Mouse (Mus musculus) kidney, adult 18-20 months (tissue): ENCODE results near the gene Clp1.

Source experiments
- DNase-seq: peaks from one replicate; pipeline ENCODE4 v3.0.0; 2021

Clp1 gene

DNA sequence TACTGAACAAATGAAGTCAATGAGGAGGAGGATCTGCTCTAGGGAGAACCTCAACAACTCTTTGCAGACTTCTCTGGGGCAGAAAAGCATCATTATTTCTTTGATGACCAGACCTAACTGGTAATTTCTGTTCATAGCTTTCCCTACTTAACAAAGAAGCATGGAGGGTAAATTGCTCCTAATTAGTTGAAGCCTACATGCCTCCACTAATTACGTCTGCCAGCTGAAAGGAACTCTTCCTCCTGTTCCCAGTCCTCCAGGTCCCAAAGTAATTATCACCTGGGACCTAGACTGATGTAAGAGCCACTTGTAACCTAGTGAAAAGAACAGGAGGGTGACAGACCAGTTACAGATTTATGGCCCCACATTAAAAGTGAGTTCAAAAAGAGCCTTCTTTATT, 19.6 kb downstream of the Clp1 start:
- DNase-seq, result no peak

- DNase-seq, result no peak
Measured at GRCm38 (mm10) chr2:84705295-84705694, 21.9 kb downstream of the Clp1 start.

DNA sequence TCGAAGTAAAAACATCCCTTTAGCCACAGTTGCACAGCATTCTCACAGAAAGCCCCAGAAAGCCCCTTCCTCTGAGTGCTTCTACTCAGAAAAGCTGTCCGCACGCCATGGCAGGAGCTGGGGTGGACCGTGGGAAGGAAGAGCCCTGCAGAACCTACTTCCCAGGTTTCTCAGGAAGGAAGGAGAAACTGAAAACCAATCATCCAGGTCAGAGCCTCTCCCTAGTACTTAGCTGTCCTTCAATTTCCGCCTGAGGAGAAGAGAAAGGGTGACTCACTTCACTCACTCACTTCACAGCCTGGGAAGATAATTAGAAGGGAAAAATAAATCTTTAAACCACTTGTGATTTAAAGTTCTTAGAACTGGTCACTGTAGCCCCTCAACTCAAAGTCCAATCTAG, 22.8 kb downstream of the Clp1 start:
- DNase-seq, result no peak

GRCm38 (mm10) chr2:84703497-84703896, 23.7 kb downstream of the Clp1 start:
- no peak for DNase-seq

DNA sequence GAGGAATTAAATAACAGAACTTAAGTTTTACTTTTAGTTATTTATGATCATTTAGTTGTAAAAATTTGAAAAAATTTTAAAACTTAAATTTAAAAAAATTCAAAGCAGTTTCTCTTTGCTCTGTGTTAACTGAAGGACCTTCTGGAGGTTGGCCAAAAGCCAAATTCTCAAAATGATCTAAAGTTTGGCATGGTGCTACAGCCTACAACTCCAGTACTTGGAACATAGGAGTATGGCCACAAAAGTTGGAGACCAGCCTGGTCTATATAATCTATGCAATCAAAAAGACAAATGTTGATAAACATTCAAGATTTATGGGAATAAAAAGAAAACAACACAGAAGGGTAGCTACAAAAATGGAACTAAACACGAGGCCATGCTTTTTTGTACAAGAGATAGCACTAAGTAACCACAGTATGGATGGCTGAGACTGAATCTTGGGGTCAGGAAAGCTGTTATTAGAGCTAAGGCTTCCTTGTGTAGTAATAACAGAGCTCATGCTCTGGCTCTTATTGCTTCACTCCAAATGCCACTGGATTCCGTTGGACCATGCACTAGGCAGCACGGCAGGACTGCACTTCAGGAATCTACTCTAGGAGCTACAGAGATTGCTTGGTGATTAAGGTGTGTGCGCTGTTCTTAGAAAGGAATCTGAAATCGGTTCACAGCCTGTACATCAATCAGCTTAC, 32.0 kb downstream of the Clp1 start:
- DNase-seq, result no peak

GRCm38 (mm10) chr2:84690050-84690449, 37.1 kb downstream of the Clp1 start:
- no peak for DNase-seq

GRCm38 (mm10) chr2:84688080-84688844, 38.9 kb downstream of the Clp1 start:
- DNase-seq, result no peak

- no peak for DNase-seq
Measured at GRCm38 (mm10) chr2:84682605-84683183, 44.5 kb downstream of the Clp1 start.

- DNase-seq, result no peak
Measured at GRCm38 (mm10) chr2:84679016-84679415, 48.1 kb downstream of the Clp1 start, which contains the start of gene Tmx2. TSS of gene Tmx2 (minus strand) at chr2:84679140.

- peak; percentile 90 for DNase-seq
Measured at GRCm38 (mm10) chr2:84677968-84678880, 48.9 kb downstream of the Clp1 start, which contains the start of the genes Gm28635 and Med19. TSS of gene Gm28635 (minus strand) at chr2:84678041. TSS of gene Med19 (plus strand) at chr2:84678402.

DNA sequence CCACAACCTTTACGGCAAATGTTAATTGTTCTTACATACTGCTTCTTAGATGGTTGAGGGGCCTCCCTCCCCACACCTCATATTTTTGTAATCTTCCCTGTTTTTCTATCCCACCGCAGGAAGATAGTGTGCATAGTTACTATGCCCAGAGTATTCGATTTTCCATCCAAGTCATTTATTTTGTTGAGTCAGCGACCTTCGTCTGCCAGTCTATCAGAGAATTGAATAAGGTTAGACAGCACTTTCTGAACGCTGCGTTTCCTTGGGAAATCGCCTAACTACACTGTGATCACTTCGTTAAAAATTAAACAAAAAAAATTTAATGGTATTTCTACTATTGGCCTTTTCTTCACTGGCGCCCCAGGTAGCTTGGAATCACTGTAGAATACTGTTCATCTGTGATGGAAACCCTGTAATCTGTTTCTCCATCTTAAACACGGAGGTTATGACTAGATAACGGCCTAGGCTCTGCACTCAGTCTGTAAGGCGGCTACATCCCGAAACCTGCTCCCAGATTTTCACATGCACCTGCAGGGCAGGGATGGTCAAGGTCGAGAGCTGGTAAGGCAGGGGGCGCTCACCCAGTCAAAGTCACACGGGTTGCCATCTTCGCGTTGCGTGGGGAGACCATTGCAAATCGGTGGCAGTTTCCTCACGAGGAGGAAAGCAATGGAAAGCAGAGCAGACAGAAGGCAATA, 49.7 kb downstream of the Clp1 start:
- DNase-seq, result no peak
